Mouse (Mus musculus): ENCODE measurements around the gene Tmc4.

- TF ChIP-seq USF1 (IDR thresholded peaks at IDR 0.05; ENCODE audit: low read depth) (no peak), POLR2A (IDR thresholded peaks at IDR 0.05; ENCODE audit: insufficient read length, low read depth) (no peak), MYOD1 (IDR thresholded peaks at IDR 0.05; ENCODE audit: control insufficient read depth in 1 of 3, insufficient read length in 2 of 3, low read depth in 2 of 3) (no peak), MYOG (IDR thresholded peaks at IDR 0.05; ENCODE audit: control insufficient read depth in 1 of 3, insufficient read depth in 1 of 3, insufficient read length in 2 of 3, low read depth in 2 of 3) (no peak), TCF12 (IDR thresholded peaks at IDR 0.05; ENCODE audit: insufficient read depth, poor library complexity, severe bottlenecking) (no peak), POLR2AphosphoS2 (IDR thresholded peaks at IDR 0.05; ENCODE audit: insufficient read length, low read depth) (no peak), MAX (IDR thresholded peaks at IDR 0.05; ENCODE audit: low read depth) (no peak), TCF3 (IDR thresholded peaks at IDR 0.05; ENCODE audit: insufficient read length, low read depth) (no peak), REST (IDR thresholded peaks at IDR 0.05; ENCODE audit: insufficient read depth, insufficient read length) (no peak)
Measured at GRCm38 (mm10) chr7:3658578-3658977, 18.8 kb downstream of the Tmc4 start.

Data from myocyte (in vitro differentiated cells).